Mouse (Mus musculus): ENCODE measurements around the gene Gtf2ird2.

GRCm38 (mm10) chr5:134168033-134168432 lies 15.8 kb upstream of the Gtf2ird2 start:
- TF ChIP-seq POLR2A (IDR thresholded peaks at IDR 0.05; ENCODE audit: low read depth, low read length), result no peak
- TF ChIP-seq CTCF (IDR thresholded peaks at IDR 0.05; ENCODE audit: borderline replicate concordance, insufficient read depth, low read length), result no peak

Measured in embryonic fibroblast, embryonic 13.5 days (primary cell).